Mouse (Mus musculus): ENCODE measurements around the gene Nos3.

Nos3 gene

DNA sequence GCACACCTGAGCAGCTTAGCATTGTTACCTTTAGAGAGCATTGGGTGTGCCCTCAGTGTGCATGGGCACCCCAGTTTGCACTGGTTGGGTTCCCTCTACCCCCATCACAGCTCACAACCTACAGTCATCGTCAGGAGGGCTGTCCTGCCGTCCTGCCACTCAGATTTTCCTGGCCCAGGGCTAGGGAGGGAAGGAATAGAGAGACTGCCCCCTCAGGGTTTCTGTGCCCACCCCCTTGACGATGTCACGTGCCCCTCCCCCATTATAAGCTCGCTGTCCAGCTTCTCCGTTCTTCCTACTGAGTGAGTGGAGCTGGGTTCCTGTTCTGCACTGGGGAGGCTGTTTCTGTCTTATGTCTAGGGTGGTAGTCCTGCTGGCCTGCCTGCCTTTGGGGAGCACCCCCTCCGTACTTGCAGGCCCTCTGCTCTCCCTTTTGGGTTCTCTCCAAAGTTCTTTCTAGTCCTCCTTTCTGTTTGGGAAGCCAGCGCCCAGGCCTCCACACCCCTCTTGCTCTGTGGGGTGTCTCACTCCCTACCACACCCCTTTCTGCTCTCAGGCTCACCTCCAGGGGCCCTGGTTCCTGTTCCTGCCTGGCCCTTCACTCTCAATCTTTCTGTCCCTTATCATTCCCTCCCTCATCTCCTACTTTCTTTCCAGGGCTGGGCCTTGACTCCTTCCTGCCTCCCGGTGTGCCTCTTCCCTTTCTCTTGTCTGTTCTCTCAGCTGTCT lies 62.1 kb downstream of the Nos3 start:
- DNase-seq (ENCODE audit: low read depth): no peak

DNA sequence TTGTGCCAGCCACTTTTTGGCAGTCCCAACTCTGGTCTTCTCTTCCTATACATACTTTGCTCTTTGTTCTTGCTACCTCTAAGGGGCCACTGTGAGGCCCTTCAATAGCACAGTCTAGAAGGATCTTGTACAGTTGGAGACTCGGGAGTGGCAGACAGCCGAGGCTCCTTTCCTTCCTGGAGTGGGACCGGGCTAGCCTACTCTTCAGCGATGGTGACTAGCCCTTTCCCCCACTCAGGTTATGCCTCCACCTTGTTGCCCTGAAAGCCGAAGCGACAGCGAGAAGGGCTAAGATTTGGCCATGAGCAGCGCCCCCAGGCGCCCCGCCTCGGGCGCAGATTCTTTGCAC lies 62.6 kb downstream of the Nos3 start:
- DNase-seq (ENCODE audit: low read depth): no peak

DNA sequence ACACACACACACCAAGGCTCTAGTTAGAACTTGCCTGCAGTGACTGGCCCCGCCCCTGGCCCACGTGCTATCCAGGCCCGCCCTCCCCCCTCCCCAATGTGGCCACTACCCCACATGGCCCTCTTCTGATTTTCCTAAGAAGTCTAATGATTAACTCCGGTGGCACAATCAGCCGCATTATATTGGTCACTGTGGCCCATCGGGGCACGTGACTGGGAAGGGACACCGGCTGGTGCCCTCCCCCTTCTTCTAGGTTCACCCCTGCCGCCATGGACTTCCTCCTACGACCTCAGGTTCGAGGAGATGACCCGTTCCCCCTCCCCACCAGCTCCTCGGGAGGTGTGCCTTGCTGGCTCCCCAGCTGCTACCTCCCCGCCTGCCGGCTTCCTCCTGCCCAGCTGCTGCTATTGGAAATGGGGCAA lies 63.4 kb downstream of the Nos3 start:
- no peak for DNase-seq (ENCODE audit: low read depth)

DNA sequence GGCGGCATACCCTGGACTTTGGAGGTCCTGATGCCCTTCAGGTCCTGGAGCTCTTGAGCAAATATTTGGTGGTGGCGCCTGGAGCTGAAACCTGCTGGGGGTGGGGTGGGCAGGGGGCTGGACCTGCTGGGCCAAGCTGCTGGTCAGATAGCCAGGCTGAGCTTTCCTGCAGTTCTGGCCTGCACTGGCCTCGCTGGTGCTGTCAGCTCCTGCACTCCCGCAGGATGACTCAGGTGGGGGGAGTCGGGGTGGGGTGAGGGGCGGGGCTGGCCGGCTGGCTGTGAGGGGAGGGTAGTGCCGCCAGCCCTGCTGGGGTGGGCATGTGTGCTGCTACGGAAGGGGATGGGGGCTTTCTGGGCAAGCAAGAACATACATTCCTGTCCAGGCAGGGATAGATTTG lies 64.0 kb downstream of the Nos3 start:
- DNase-seq (ENCODE audit: low read depth): no peak

DNA sequence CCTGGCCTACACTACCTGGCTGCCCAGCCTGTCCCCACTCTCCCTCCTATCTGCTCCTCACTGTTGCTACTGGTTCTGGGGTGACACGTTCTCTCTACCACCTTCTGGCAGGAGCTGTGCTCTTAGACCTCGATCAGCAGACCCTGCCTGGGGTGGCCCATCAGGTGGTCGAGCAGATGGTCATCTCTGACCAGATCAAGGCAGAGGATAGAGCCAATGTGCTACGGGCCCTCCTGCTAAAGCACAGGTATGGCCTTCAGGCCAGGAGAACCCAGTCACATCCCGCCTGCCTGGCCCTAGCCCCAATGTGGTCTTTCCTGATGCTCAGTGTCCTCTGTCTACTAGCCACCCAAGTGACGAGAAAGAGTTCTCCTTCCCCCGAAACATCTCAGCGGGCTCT lies 69.4 kb downstream of the Nos3 start:
- no peak for DNase-seq (ENCODE audit: low read depth)
